Mouse (Mus musculus): ENCODE measurements around the gene Ticrr.

- TF ChIP-seq SMC3 (IDR thresholded peaks at IDR 0.05; ENCODE audit: low read depth, low read length): no peak
- no peak for TF ChIP-seq CTCF (IDR thresholded peaks at IDR 0.05 in 2 of 3, conservative IDR thresholded peaks at IDR 0.05 in 1 of 3; ENCODE audit: control insufficient read depth in 1 of 3, insufficient read depth in 1 of 3, low read depth in 2 of 3, low read length in 3 of 3, poor library complexity in 1 of 3, severe bottlenecking in 1 of 3)
- TF ChIP-seq MAFK (IDR thresholded peaks at IDR 0.05; ENCODE audit: borderline replicate concordance, low read depth, low read length): no peak
- TF ChIP-seq POLR2A (IDR thresholded peaks at IDR 0.05; ENCODE audit: control insufficient read depth in 1 of 2, insufficient read depth in 1 of 2, low read depth in 1 of 2, low read length in 2 of 2, poor library complexity in 1 of 2): no peak
- no peak for TF ChIP-seq TAL1 (IDR thresholded peaks at IDR 0.05; ENCODE audit: low read length)
- TF ChIP-seq USF1 (IDR thresholded peaks at IDR 0.05; ENCODE audit: low read depth, low read length): no peak
- no peak for TF ChIP-seq HCFC1 (IDR thresholded peaks at IDR 0.05; ENCODE audit: low read depth, low read length)
- TF ChIP-seq CHD1 (IDR thresholded peaks at IDR 0.05; ENCODE audit: low read depth, low read length): no peak
- no peak for TF ChIP-seq POLR2AphosphoS5 (IDR thresholded peaks at IDR 0.05; ENCODE audit: borderline replicate concordance, low read depth, low read length)
- no peak for TF ChIP-seq EP300 (IDR thresholded peaks at IDR 0.05; ENCODE audit: low read depth in 1 of 2, low read length in 2 of 2)
- TF ChIP-seq JUND (IDR thresholded peaks at IDR 0.05; ENCODE audit: low read depth, low read length): no peak
- no peak for TF ChIP-seq E2F4 (IDR thresholded peaks at IDR 0.05; ENCODE audit: borderline replicate concordance, low read depth, low read length)
- TF ChIP-seq GABPA (IDR thresholded peaks at IDR 0.05; ENCODE audit: low read depth, low read length): no peak
- TF ChIP-seq UBTF (IDR thresholded peaks at IDR 0.05; ENCODE audit: borderline replicate concordance, insufficient read depth, low read depth, low read length): no peak
Measured at GRCm38 (mm10) chr7:79615008-79615407, 45.0 kb upstream of the Ticrr start.
